Mouse (Mus musculus) MEL (cell line): Measurements from ENCODE around the gene Hspa4l. TPM values are rescaled to one million over a fixed set of nuclear protein-coding genes. Genes with fewer than 3 reads are reported as not detected.
A peak's percentile ranks its signal among the peaks of the same experiment; 100 is the strongest.

Experiments
- DNase-seq: peaks from one replicate; pipeline ENCODE4 v3.0.0; 2011; ENCODE audit warnings: low read depth, low spot score
- H3K27ac ChIP-seq: 2 replicates; pipeline ENCODE4 v1.5.1; 2012; ENCODE audit warnings: low read depth, mild to moderate bottlenecking, control low read depth, low read length, moderate library complexity; ENCODE audit not compliant: control insufficient read depth
- H3K27me3 ChIP-seq, 2 experiments: fragments of 150-350 bp in 1 of 2; sonication (generic) in 1 of 2; 2 replicates each; pipeline ENCODE4 v1.6.1; 2012; ENCODE audit warnings: low read length in 2 of 2, mild to moderate bottlenecking in 2 of 2, improper control_type of control experiment in 1 of 2, moderate library complexity in 1 of 2; ENCODE audit not compliant: insufficient read depth in 2 of 2, control insufficient read depth in 1 of 2
- H3K36me3 ChIP-seq, 2 experiments: 2 replicates each; pipeline ENCODE4 v1.6.1; 2012 to 2014; ENCODE audit warnings: low read length in 2 of 2, improper control_type of control experiment in 1 of 2, inconsistent platforms in 1 of 2, mild to moderate bottlenecking in 1 of 2; ENCODE audit not compliant: insufficient read depth in 2 of 2, control insufficient read depth in 1 of 2
- H3K4me1 ChIP-seq, 2 experiments: fragments of 150-350 bp in 1 of 2; sonication (generic) in 1 of 2; 2 replicates each; pipeline ENCODE4 v1.6.1; 2012; ENCODE audit warnings: low read length in 2 of 2, improper control_type of control experiment in 1 of 2, mild to moderate bottlenecking in 1 of 2; ENCODE audit not compliant: insufficient read depth in 2 of 2, control insufficient read depth in 1 of 2
- H3K4me3 ChIP-seq, 2 experiments: fragments of 150-350 bp in 1 of 2; sonication (generic) in 1 of 2; 2 replicates each; pipeline ENCODE4 v1.5.1; 2012; ENCODE audit warnings: low read depth in 2 of 2, low read length in 2 of 2, mild to moderate bottlenecking in 2 of 2, moderate library complexity in 2 of 2, control low read depth in 1 of 2, improper control_type of control experiment in 1 of 2; ENCODE audit not compliant: control insufficient read depth in 1 of 2, insufficient read depth in 1 of 2
- H3K79me2 ChIP-seq: 2 replicates; pipeline ENCODE4 v1.6.1; 2012; ENCODE audit warnings: mild to moderate bottlenecking, low read length, moderate library complexity; ENCODE audit not compliant: control insufficient read depth, poor library complexity, insufficient read depth
- H3K9ac ChIP-seq: 2 replicates; pipeline ENCODE4 v1.6.1; 2012; ENCODE audit warnings: low read depth, mild to moderate bottlenecking, control low read depth, low read length, moderate library complexity; ENCODE audit not compliant: control insufficient read depth, poor library complexity, severe bottlenecking
- H3K9me3 ChIP-seq: fragments of 150-350 bp; sonication (generic); replicated peaks from 2 replicates; pipeline ENCODE4 v1.6.1; 2012; ENCODE audit warnings: mild to moderate bottlenecking, low read length, improper control_type of control experiment, moderate library complexity; ENCODE audit not compliant: insufficient read depth
- CHD2 ChIP-seq: IDR thresholded peaks from 2 replicates; pipeline ENCODE4 v1.6.1; 2011; ENCODE audit warnings: low read length, improper control_type of control experiment
- E2F4 ChIP-seq: IDR thresholded peaks from 2 replicates; pipeline ENCODE4 v1.6.1; 2011; ENCODE audit warnings: low read depth, low read length, improper control_type of control experiment, borderline replicate concordance
- GABPA ChIP-seq: IDR thresholded peaks from 2 replicates; pipeline ENCODE4 v1.6.1; 2012; ENCODE audit warnings: low read depth, mild to moderate bottlenecking, inconsistent platforms, low read length, improper control_type of control experiment, moderate library complexity
- HCFC1 ChIP-seq: IDR thresholded peaks from 2 replicates; pipeline ENCODE4 v1.6.1; 2012; ENCODE audit warnings: low read depth, mild to moderate bottlenecking, inconsistent platforms, low read length, improper control_type of control experiment, moderate library complexity
- MAFK ChIP-seq: IDR thresholded peaks from 2 replicates; pipeline ENCODE4 v1.6.1; 2011; ENCODE audit warnings: low read depth, mild to moderate bottlenecking, low read length, improper control_type of control experiment, borderline replicate concordance
- MAX ChIP-seq: IDR thresholded peaks from 2 replicates; pipeline ENCODE4 v1.6.1; 2011; ENCODE audit warnings: low read length, improper control_type of control experiment
- MAZ ChIP-seq: IDR thresholded peaks from 2 replicates; pipeline ENCODE4 v1.6.1; 2012; ENCODE audit warnings: low read depth, mild to moderate bottlenecking, inconsistent platforms, low read length, improper control_type of control experiment
- MEF2A ChIP-seq: IDR thresholded peaks from 2 replicates; pipeline ENCODE4 v1.6.1; 2014; ENCODE audit warnings: low read depth, mild to moderate bottlenecking, inconsistent platforms, low read length, improper control_type of control experiment; ENCODE audit not compliant: poor library complexity, insufficient replicate concordance, severe bottlenecking; ENCODE audit errors: extremely low read depth
- MXI1 ChIP-seq: IDR thresholded peaks from 2 replicates; pipeline ENCODE4 v1.6.1; 2011; ENCODE audit warnings: mild to moderate bottlenecking, low read depth, low read length, improper control_type of control experiment
- MYB ChIP-seq: IDR thresholded peaks from 2 replicates; pipeline ENCODE4 v1.6.1; 2011; ENCODE audit warnings: mild to moderate bottlenecking, low read depth, low read length, improper control_type of control experiment
- NELFE ChIP-seq: IDR thresholded peaks from 2 replicates; pipeline ENCODE4 v1.6.1; 2011; ENCODE audit warnings: low read depth, low read length, improper control_type of control experiment
- SIN3A ChIP-seq: IDR thresholded peaks from 2 replicates; pipeline ENCODE4 v1.6.1; 2012; ENCODE audit warnings: low read length, improper control_type of control experiment, inconsistent platforms
- TBP ChIP-seq: IDR thresholded peaks from 2 replicates; pipeline ENCODE4 v1.8.0; 2011; ENCODE audit warnings: low read depth, low read length, improper control_type of control experiment
- ZKSCAN1 ChIP-seq: IDR thresholded peaks from 2 replicates; pipeline ENCODE4 v1.6.1; 2012; ENCODE audit warnings: low read depth, mild to moderate bottlenecking, inconsistent platforms, low read length, improper control_type of control experiment, moderate library complexity
- ZMIZ1 ChIP-seq: IDR thresholded peaks from 2 replicates; pipeline ENCODE4 v1.6.1; 2012; ENCODE audit warnings: low read depth, mild to moderate bottlenecking, inconsistent platforms, low read length, improper control_type of control experiment, moderate library complexity
- polyA plus RNA-seq, 2 experiments: library from polyadenylated mRNA; stranded (reverse) in 1 of 2; unstranded in 1 of 2; fragments of >175 nt in 1 of 2; fragments of >200 nt in 1 of 2; gene quantifications; 2 replicates each; pipeline versions ENCODE4 v1.2.1 to v1.2.4; 2012; ENCODE audit warnings: low replicate concordance in 2 of 2, low read depth in 1 of 2; ENCODE audit not compliant: insufficient read length in 2 of 2, insufficient read depth in 1 of 2, missing spikeins in 1 of 2
- total RNA-seq: library from RNA; depleted of rRNA; stranded (reverse); fragments of 300-350 nt; gene quantifications from 2 replicates; pipeline ENCODE4 v1.2.3, GENCODE M21; 2012

The Hspa4l gene
- total and polyA plus RNA-seq, 3 experiments, result 19.2 to 37.2 (median 35.7) TPM

DNA sequence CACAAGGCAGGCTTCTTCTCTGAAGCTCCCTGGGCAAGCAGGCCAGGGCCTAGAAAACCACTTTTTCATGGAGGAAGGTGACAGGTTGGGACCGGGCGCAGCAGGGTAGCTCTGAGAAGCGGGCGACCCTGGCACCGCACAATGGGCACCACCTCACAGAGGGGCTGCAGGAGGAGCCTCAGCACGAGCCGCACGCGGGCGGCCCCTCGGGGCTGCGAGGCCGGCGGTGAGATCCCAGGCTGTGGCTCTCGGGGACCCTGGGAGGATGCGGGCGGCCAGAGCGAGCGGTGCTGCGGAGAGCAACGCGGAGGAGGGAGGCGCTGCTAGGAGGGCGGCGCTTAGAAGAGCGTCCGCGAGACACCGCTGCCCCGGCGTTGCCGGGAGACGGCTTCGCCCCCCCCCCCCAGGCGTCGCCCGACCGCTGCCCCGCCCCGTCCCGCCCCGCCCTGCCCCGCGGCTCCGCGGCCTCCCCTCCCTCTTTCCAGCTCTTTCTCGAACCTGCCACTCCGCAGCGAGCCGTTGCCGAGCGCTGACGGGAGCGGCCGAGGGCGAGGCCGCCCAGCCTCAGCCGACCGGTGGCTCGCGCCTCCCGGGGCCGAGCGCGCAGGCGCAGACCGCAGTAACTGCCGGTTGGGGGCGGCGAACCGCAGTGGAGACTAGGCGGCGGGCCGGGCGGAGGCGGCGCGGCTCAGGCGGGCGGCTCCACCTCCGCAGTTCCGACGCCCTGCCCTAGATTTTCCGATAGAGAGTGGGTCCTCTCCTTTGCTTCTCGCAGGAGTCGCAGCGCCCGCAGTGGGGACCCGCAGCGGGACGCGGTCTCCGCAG, 753 bp downstream of the Hspa4l start (continued):
- no peak for TF ChIP-seq MEF2A
- no peak for TF ChIP-seq ZKSCAN1
- no peak for TF ChIP-seq CHD2
- TF ChIP-seq SIN3A, result peak; percentile 43

DNA sequence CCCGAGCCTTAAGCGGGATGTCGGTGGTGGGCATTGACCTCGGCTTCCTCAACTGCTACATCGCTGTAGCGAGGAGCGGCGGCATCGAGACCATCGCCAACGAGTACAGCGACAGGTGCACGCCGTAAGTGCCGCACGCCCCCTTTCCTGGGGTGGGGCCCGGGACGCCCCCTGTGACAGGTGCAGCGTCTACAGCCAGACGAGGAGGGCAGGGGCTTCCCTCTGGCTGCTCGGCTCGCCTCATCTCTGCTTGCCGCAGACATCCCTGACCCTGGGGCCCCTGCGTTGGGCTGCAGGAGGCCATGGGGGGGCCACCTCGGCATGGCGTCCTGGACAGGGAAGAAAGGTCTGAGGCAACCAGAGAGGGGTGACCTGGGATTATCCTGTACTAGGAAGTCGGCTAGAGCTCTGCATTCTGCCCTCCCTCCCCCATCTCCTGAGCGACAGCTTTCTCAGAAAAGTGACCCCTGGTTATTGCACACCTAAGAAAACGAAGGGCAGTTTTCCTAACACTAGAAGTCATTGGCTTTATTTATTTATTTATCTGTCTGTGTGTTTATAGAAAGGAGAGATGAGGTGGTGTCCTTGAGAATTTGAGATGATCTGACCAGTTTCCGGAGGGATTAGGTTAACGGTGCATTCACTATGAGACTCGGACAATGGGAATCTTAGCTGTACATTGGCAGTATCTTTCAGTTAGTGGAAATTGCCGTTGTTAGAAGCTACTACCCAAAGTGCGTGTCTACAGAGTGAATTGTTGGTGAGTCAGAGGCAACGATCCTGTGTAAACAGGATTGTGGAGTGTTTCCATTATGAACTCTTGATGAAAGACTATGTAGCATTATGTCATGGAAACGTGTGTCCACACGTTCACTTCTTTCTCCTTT, 1.6 kb downstream of the Hspa4l start:
- peak overlapping the region; percentile 88 to 100 for H3K4me3 ChIP-seq
- no peaks in the 10 kb centered on the region for H3K9me3 ChIP-seq
- TF ChIP-seq MAX, result 0 out of 2 replicates have a peak, but pooled peaks have one; percentile 7
- TF ChIP-seq MYB, result 0 out of 2 replicates have a peak, but pooled peaks have one; percentile 0
- TF ChIP-seq TBP, result 0 out of 2 replicates have a peak, but pooled peaks have one; percentile 25
- 0 out of 2 replicates have a peak, but pooled peaks have one; percentile 11 for TF ChIP-seq HCFC1
- no peak for TF ChIP-seq GABPA
- TF ChIP-seq CHD2, result no peak
- peak; percentile 74 for TF ChIP-seq MXI1
- no peak for TF ChIP-seq MAFK
- peak; percentile 16; the same call in 1 of the 2 replicates for TF ChIP-seq MAZ
- 0 out of 2 replicates have a peak, but pooled peaks have one; percentile 6 for TF ChIP-seq ZMIZ1
- peak; percentile 48 for TF ChIP-seq SIN3A
- TF ChIP-seq E2F4, result no peak
- TF ChIP-seq NELFE, result no peak
- H3K36me3 ChIP-seq, result peaks cover 0 to 21% of the 10 kb centered on the region in 2 experiments; a peak in 2 of 4 replicates
- no peaks in the 10 kb centered on the region for H3K27me3 ChIP-seq
- peak overlapping the region; percentile 78 for H3K9ac ChIP-seq
- H3K27ac ChIP-seq, result peak overlapping the region; percentile 68
- H3K4me1 ChIP-seq, result peaks cover 5 to 17% of the 10 kb centered on the region in 2 experiments
- DNase-seq, result peak; percentile 68
- peaks cover 14% of the 10 kb centered on the region for H3K79me2 ChIP-seq
